Mouse (Mus musculus) T-helper 17 cell (primary cell): ENCODE results near the gene Esyt3.

Experiments used
- in situ Hi-C, 2 experiments: fragments of 300-600 bp; cut with MboI, MseI; formaldehyde crosslinking; loops; 1 replicate in 1 of 2; 2 replicates in 1 of 2; pipeline ENCODE4 v1.15.1; 2025; ENCODE audit warnings: high pct_unique_total_duplicates in 2 of 2

Gene Esyt3

GRCm38 (mm10) chr9:99355971-99356370 is 2.4 kb downstream of the Esyt3 start:
- in situ Hi-C loops = no loop called here

GRCm38 (mm10) chr9:99354796-99355195 is 3.6 kb downstream of the Esyt3 start:
- in situ Hi-C loops = no loop called here

GRCm38 (mm10) chr9:99353390-99353789 is 5.0 kb downstream of the Esyt3 start:
- in situ Hi-C loops = no loop called here

GRCm38 (mm10) chr9:99352964-99353363 is 5.4 kb downstream of the Esyt3 start:
- in situ Hi-C loops = no loop called here

- in situ Hi-C loops = loop anchor here in 1 of 2 experiments (25.0 kb wide), 1 partner anchor 708 kb away; no protein-coding TSS in a partner anchor
Measured at GRCm38 (mm10) chr9:99345351-99345792, 13.0 kb downstream of the Esyt3 start.

- in situ Hi-C loops = loop anchor here in 1 of 2 experiments (25.0 kb wide), 1 partner anchor 704 kb away; no protein-coding TSS in a partner anchor
Measured at GRCm38 (mm10) chr9:99341600-99341999, 16.8 kb downstream of the Esyt3 start.

GRCm38 (mm10) chr9:99340126-99340525 is 18.2 kb downstream of the Esyt3 start:
- in situ Hi-C loops = loop anchor here in 1 of 2 experiments (25.0 kb wide), 1 partner anchor 703 kb away; no protein-coding TSS in a partner anchor

GRCm38 (mm10) chr9:99339182-99339581 is 19.2 kb downstream of the Esyt3 start:
- in situ Hi-C loops = loop anchor here in 1 of 2 experiments (25.0 kb wide), 1 partner anchor 702 kb away; no protein-coding TSS in a partner anchor

- in situ Hi-C loops = loop anchor here in 1 of 2 experiments (25.0 kb wide), 1 partner anchor 701 kb away; no protein-coding TSS in a partner anchor
Measured at GRCm38 (mm10) chr9:99338293-99338692, 20.1 kb downstream of the Esyt3 start.

GRCm38 (mm10) chr9:99336538-99336937 is 21.8 kb downstream of the Esyt3 start:
- in situ Hi-C loops = loop anchor here in 1 of 2 experiments (25.0 kb wide), 1 partner anchor 699 kb away; no protein-coding TSS in a partner anchor

GRCm38 (mm10) chr9:99326881-99327280 is 31.5 kb downstream of the Esyt3 start:
- in situ Hi-C loops = loop anchor here in 1 of 2 experiments (25.0 kb wide), 1 partner anchor 690 kb away; no protein-coding TSS in a partner anchor

- in situ Hi-C loops = loop anchor here in 1 of 2 experiments (25.0 kb wide), 1 partner anchor 689 kb away; no protein-coding TSS in a partner anchor
Measured at GRCm38 (mm10) chr9:99325961-99326360, 32.4 kb downstream of the Esyt3 start.

- in situ Hi-C loops = loop anchor here in 1 of 2 experiments (25.0 kb wide), 1 partner anchor 688 kb away; no protein-coding TSS in a partner anchor
Measured at GRCm38 (mm10) chr9:99325208-99325929, 33.0 kb downstream of the Esyt3 start.

GRCm38 (mm10) chr9:99320006-99320405 is 38.4 kb downstream of the Esyt3 start:
- in situ Hi-C loops = no loop called here

GRCm38 (mm10) chr9:99319343-99319951 is 38.9 kb downstream of the Esyt3 start:
- in situ Hi-C loops = no loop called here

- in situ Hi-C loops = no loop called here
Measured at GRCm38 (mm10) chr9:99306226-99306625, 52.1 kb downstream of the Esyt3 start.

GRCm38 (mm10) chr9:99304296-99304695 is 54.1 kb downstream of the Esyt3 start:
- in situ Hi-C loops = no loop called here
